Mouse (Mus musculus) activated CD4-positive, CD25-positive, alpha-beta regulatory T cell (primary cell): ENCODE measurements around the gene Pde6c. TPM values are rescaled to one million over a fixed set of nuclear protein-coding genes. Genes with fewer than 3 reads are reported as not detected.

Source experiments
- polyA plus RNA-seq, 2 experiments: library from polyadenylated mRNA; unstranded; fragments of 100-300 nt; shearing (Covaris generic); gene quantifications; one replicate each; pipeline ENCODE4 v1.2.1; 2017

Pde6c gene
- under 1 TPM in 1 of 2 experiments, not detected in 1; 0.06 TPM for polyA plus RNA-seq

GRCm38 (mm10) chr19:38132481-38132880, at the start of gene Pde6c:
Gene Pde6c, plus strand, starts transcription at chr19:38132781.

GRCm38 (mm10) chr19:38096858-38097758, 35.5 kb upstream of the Pde6c start, which contains the start of gene Ffar4:
Gene Ffar4, plus strand, starts transcription at chr19:38097071.

GRCm38 (mm10) chr19:38125219-38125610, 7.4 kb upstream of the Pde6c start, which contains the start of gene Rbp4:
Gene Rbp4, minus strand, starts transcription at chr19:38125281.

GRCm38 (mm10) chr19:38223905-38224684, 91.5 kb downstream of the Pde6c start, which contains the start of gene Fra10ac1:
Gene Fra10ac1, minus strand, starts transcription at chr19:38224156.

Other genes starting within 250 kb of the Pde6c start
- gene Myof, start 89.2 kb upstream of the Pde6c start, polyA plus RNA-seq = under 1 TPM in 1 of 2 experiments, not detected in 1; 0.59 TPM
- gene Cep55, start 77.8 kb upstream of the Pde6c start, polyA plus RNA-seq = 1 to 10 TPM; 5.9 to 7.6 TPM
- not detected for gene Ffar4, start 35.7 kb upstream of the Pde6c start, polyA plus RNA-seq
- not detected for gene Rbp4, start 7.5 kb upstream of the Pde6c start, polyA plus RNA-seq
- 10 to 100 TPM; 27.3 to 37.2 TPM for gene Fra10ac1, start 91.4 kb downstream of the Pde6c start, polyA plus RNA-seq
- under 1 TPM in 1 of 2 experiments, not detected in 1; 0.63 TPM for gene Lgi1, start 131.8 kb downstream of the Pde6c start, polyA plus RNA-seq